Mouse (Mus musculus) monocyte, adult 5-6 weeks (primary cell): ENCODE measurements at regions not wholly inside any gene's neighbourhood (a gene's known extent, or its start where the extent isn't known, plus 50 kb on each side); places are given as distances from the start of the nearest gene placed in this dataset.

ENCODE experiments used
- ATAC-seq: fragments of 153-309, 156-312 bp; replicated peaks from 2 replicates; pipeline ENCODE4 v1.8.0; 2017; ENCODE audit warnings: mild to moderate bottlenecking; ENCODE audit not compliant: low TSS enrichment, insufficient number of reproducible peaks, severe bottlenecking, poor library complexity, low FRiP score

DNA sequence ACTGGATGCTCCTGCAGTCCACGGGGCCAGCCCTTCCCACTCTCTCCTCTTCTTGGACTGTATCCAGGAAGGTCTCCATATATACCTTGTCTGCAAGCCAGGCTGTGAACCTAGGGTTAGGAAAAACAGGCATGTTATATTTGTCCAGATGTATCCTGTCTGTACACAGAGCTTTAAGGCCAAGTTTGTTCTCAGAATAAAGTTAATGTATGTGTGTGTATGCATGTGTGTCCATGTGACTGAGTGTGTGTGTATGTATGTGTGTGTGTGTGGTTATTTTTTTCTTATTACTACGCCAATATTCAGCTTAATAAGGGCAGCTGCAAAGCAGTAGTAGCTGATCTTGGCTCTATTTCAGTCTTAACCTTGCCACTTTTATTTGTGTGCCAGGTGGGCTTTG lies 117.7 kb upstream of the Jun start:
- ATAC-seq = no peak

- ATAC-seq = no peak
Observed at GRCm38 (mm10) chr4:95177753-95178152, 125.7 kb upstream of the Jun start.

- ATAC-seq = no peak
Observed at GRCm38 (mm10) chr4:95178467-95178866, 126.4 kb upstream of the Jun start.

DNA sequence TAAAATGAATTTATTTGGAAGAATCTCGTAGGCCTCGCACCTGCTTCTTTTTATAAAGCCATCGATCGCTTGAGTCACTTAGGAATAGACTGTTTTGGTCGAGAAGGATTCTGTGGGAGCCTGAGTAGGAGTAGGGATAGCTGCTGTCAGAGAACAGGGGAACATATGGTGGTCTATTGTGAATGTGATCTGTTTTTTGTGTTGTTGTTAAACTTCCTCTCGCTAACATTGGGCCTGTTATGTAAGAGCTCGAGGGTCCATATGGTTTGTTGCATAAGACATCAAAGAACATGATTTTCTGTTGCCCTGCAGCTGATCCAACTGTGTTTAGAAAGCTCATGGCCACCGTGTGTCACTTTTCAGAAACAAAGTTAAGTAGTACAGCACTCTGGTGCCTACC lies 126.9 kb upstream of the Jun start:
- no peak for ATAC-seq

DNA sequence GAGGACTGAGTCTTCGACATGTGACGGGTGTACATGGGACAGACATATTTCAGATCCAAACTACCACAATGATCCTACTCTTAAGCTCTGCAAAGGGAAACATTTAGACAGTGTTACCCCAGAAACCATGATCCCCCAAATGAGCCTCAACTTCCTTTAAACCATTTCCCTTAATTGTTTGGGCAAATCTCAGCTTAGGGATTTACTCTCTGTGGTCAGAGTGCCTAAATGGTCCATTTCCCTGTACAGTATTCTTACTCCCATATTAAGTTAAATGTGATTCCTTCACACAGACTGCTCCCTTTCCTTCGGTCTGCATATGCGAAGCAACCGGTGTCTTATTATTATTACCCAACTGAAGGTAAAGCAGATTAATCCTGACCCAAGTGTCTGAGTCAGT lies 128.4 kb upstream of the Jun start:
- no peak for ATAC-seq

GRCm38 (mm10) chr4:95180999-95181398 lies 129.0 kb upstream of the Jun start:
- ATAC-seq = no peak

DNA sequence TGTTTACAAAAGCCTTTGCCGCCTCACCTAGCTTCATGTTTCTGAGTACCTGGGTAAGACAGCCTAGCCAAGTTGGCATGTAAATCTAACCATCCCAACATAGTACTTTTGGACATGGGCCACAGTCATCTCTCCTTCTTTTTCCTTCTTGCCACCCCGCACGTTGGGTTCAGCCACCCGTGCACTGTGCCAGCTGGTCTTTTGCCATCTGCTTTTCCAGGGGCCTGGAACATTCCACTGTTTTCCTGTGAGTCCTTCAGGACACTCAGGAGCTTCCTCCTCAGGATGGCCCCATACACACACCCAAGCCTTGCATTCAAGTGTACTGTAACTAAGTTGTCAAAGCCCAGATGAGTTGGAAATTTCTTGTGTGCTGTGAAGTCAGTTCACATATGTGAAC lies 132.2 kb upstream of the Jun start:
- no peak for ATAC-seq

GRCm38 (mm10) chr4:95185113-95185915 lies 133.3 kb upstream of the Jun start:
- no peak for ATAC-seq

DNA sequence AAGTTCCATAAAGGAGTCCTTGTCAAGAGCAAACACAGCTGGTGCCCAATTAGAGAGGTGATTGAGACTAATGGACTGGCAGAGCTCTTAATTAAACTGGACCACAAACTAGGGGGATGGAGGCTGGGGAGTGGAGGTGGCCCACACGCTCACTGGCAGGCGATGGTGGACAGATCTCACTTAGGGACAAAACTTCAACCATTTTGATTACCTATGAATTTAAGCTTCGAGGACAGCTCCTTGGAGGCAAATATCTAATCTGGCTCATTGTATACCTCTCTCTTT lies 133.8 kb upstream of the Jun start:
- no peak for ATAC-seq

GRCm38 (mm10) chr4:95188107-95188506 lies 136.1 kb upstream of the Jun start:
- ATAC-seq = no peak

DNA sequence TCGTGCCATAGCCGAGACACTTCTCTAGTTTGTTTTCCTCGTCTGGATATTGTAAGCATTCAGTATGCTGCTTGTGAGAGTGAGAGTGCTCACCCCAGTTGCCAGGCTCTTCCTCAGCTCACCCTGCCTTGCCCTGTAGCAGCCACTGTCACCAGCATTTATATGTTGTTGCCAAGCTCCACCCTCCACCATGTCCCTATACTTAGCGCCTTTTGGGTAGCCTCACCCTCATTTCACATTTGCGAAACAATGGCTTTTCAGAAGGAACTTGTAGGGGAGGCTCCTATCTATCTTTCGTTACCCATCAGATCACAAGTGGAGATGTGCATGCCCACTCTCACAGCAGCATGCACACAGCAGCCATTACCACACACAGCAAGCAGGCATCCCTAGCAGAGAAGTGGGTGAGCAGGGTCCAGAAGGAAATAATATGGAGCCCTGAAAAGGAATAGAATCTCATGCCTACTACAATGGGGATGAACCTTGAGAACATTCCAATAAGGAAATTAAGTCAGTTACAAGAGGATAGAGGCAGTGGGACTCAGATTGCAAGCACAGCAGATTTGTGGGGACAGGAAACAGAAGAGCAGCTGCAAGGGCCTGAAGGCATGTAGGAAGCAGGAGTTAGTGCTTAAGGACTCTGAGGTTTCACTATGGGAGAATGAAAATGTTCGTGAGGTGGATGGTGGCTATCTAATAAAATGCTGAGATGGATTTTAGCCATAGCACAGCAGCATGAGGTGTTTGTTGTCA lies 139.8 kb upstream of the Jun start:
- ATAC-seq = peak; percentile 52

DNA sequence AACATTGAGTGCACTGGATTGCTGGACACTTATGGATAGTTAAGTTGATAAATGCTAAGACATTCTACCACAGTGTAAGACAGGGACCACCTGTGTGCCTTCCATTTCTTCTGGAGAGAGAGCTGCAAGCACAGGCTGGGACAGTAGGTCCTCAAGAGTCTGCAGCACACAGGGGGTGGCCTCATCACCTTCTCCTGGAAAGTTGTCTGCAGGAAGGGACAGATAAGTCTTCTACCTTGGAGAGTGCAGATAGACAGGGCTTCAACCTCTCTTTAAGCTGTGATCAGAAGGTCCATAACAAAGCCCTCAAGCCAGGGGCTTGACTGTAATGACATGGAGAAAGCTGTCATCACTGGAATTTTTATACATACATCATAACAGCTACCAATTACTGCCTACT lies 140.5 kb upstream of the Jun start:
- ATAC-seq = no peak

DNA sequence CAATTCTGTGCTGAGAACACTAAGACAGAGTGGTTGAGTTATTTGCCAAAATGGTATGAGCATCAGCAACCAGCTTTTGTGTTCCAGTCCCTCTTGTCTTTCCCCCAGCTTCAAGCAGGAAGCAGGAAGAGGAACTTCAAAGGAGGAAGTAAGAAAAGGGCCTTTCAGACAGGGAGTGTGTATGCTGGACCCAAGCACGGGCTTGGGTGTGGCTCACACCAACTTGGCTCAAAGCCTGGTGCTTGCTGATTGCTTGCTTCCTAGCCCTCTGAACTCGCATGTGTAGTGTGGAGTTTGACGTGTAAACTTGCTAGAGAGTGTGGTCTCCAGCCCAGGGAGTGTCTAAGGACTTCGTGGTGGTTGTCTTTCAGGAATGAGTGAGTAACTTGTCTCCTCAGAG lies 141.0 kb upstream of the Jun start:
- ATAC-seq = peak; percentile 86

GRCm38 (mm10) chr4:95193473-95193872 lies 141.5 kb upstream of the Jun start:
- ATAC-seq = no peak

DNA sequence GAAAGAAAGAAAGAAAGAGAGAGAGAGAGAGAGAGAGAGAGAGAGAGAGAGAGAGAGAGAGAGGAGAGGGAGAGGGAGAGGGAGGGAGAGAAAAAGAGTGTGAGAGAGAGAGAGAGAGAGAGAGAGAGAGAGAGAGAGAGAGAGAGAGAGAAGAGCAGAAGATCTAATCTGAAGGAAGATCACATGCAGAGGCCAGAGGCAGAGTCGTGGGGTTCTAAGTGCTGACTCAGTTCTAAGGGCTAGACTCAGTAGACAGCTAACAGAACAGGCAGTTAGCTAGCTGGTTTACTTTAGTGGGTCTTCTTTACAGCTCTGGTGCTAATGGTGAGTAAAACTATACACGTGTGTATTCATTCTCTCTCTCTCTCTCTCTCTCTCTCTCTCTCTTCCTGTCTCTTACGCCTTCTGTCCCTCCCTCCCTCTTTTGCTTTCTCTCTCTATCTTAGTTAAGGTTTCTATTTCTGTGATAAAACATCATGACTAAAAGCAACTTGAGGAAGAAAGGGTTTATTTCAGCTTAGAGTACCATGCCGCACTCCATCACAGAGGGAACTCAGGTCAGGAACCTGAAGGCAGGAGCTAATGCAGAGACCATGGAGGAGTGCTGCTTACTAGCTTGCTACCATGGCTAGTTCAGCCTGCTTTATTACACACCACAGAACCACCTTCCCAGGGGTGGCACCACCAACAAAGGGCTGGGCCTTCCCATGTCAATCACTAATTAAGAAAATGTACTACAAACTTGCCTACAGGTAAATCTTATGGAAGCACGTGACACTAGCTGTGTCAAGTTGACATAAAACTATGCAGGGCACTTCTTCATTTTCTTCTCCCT lies 142.8 kb upstream of the Jun start:
- ATAC-seq = no peak

GRCm38 (mm10) chr4:95196106-95196505 lies 144.1 kb upstream of the Jun start:
- no peak for ATAC-seq

GRCm38 (mm10) chr4:95197077-95197711 lies 145.2 kb upstream of the Jun start:
- ATAC-seq = no peak

- ATAC-seq = no peak
Observed at GRCm38 (mm10) chr4:95199394-95199793, 147.4 kb upstream of the Jun start.

- ATAC-seq = no peak
Observed at GRCm38 (mm10) chr4:95200130-95200529, 148.1 kb upstream of the Jun start.
